Mouse (Mus musculus): ENCODE measurements around the gene Cdc37. TPM values are rescaled to one million over a fixed set of nuclear protein-coding genes. Genes with fewer than 3 reads are reported as not detected.

Cdc37 gene
- polyA plus RNA-seq, 1 experiment from 2014 or later = 351 TPM

DNA sequence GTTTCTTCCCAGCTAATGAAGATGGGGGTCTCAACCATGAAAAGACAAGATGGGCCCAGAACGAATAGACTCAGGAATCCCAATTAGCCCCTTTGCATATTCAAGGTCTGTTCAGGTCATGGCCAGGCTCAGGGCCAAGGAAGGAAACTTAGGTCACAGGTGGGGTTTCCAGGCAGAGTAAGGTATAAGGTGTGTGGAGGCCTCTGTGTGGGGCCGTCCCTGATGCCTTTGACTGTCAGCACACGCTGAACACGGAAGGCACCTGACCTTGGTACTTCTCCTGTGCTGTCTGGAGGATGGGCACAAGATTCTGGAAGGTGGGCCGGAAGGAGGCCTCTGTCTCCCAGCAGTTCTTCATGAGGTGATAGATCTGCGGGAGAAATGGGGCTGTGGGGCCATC lies 45.0 kb downstream of the Cdc37 start:
- H3K27me3 ChIP-seq = no peaks in the 10 kb centered on the region
- no peaks in the 10 kb centered on the region for H3K9me3 ChIP-seq (replicated peaks)
- WGBS = 83% methylated on average over 6 of the region's 6 CpGs
- H3K36me3 ChIP-seq = 0 out of 2 replicates have a peak, but pooled peaks cover 11% of the 10 kb centered on the region
- no peak overlapping the region for H3K4me3 ChIP-seq (replicated peaks)
- H3K4me2 ChIP-seq = no peak overlapping the region
- H3K27ac ChIP-seq = no peak overlapping the region
- H3K4me1 ChIP-seq = 0 out of 2 replicates have a peak, but pooled peaks cover 7% of the 10 kb centered on the region
- no peak overlapping the region for H3K9ac ChIP-seq
- ATAC-seq (replicated peaks; ENCODE audit: low FRiP score) = no peak

DNA sequence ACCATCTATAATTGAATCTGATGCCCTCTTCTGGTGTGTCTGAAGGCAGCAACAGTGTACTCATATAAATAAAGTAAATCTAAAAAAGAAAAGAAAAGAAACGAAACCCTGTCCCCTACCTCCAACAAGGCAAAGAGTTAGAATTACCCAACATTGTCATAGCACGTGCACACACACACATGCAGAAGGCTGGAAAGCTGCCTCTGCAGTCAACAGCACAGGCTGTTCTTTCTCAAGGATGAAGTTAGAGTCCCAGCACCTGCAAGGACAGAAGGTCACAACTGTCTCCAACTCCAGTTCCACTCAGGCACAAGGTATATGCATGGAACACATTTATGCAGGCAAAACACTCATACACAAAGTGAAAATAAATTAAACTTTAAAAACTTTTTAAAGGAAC lies 47.7 kb downstream of the Cdc37 start:
- no peaks in the 10 kb centered on the region for H3K9me3 ChIP-seq (replicated peaks)
- H3K36me3 ChIP-seq = 0 out of 2 replicates have a peak, but pooled peaks cover 8% of the 10 kb centered on the region
- no peak overlapping the region for H3K4me3 ChIP-seq (replicated peaks)
- no peaks in the 10 kb centered on the region for H3K27me3 ChIP-seq
- no peak overlapping the region for H3K4me2 ChIP-seq
- no peak overlapping the region for H3K27ac ChIP-seq
- no peak overlapping the region for H3K9ac ChIP-seq
- H3K4me1 ChIP-seq = 0 out of 2 replicates have a peak, but pooled peaks cover 5% of the 10 kb centered on the region
- 90% methylated on average over 2 of the region's 2 CpGs for WGBS
- ATAC-seq (replicated peaks; ENCODE audit: low FRiP score) = no peak

DNA sequence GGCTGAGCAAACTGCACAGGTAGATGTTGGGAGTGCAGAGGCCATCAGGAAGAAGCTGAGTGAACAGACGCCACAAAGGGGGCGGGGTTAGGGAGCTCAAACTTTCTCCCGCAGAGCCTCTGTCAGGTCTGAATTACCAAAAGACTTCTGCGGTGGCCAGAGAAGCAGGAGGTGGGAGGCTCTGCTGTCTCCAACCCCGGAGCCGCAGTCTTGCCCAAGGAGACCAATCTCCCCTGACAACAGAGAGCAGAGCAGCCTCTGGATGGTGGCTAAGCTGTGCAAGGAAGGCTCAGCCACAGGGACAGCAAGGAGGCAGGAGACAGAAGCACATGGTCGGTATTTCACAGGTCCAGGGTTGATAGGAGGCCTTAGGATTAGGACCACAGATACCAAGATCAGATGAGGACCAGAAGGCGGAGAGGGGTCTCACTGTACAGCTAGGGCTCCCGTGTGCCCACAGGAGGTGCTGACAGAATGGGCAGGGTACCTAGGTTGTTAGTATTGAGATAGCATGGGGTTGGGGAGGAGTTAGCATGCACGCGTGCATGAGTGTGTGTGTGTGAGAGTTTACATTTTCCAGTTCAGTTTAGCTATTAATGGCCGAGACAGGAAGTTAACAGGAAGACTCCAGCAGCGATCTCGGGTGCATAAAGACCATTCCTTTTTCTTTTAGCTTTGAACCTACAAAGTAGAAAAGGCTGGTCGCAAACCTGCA lies 49.2 kb downstream of the Cdc37 start:
- 0 out of 2 replicates have a peak, but pooled peaks cover 5% of the 10 kb centered on the region for H3K4me1 ChIP-seq
- no peak overlapping the region for H3K27ac ChIP-seq
- no peaks in the 10 kb centered on the region for H3K9me3 ChIP-seq (replicated peaks)
- no peak for ATAC-seq (replicated peaks; ENCODE audit: low FRiP score)
- no peaks in the 10 kb centered on the region for H3K27me3 ChIP-seq
- no peak overlapping the region for H3K4me3 ChIP-seq (replicated peaks)
- no peak overlapping the region for H3K9ac ChIP-seq
- H3K4me2 ChIP-seq = 0 out of 2 replicates have a peak overlapping the region, but pooled peaks have one; percentile 10
- H3K36me3 ChIP-seq = 0 out of 2 replicates have a peak, but pooled peaks cover 8% of the 10 kb centered on the region
- 51% methylated on average over 15 of the region's 15 CpGs for WGBS

DNA sequence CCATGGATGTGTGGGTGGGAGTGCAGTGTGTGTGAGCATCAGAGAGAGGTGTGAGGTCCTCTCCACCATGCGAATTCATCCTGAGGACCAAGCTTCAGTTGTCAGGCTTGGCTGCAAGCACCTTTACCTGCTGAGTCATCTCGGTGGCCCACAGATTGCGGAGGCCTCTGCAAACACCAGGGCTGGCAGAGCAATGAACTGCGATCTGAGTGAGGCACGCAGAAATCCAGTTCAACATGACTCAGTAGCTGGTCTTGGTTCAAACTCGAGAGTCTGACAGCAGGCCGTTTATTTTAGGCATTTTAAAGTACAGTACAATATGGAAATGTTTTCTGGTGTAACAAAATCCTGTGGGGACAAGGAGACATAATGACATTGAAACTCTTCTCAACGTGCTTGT lies 52.0 kb downstream of the Cdc37 start:
- Histone ChIP-seq H3K4me2 (no peak overlapping the region), H3K27ac (no peak overlapping the region), H3K27me3 (no peaks in the 10 kb centered on the region), H3K4me1 (no peaks in the 10 kb centered on the region), H3K4me3 (replicated peaks) (no peak overlapping the region), H3K9ac (no peak overlapping the region), H3K36me3 (0 out of 2 replicates have a peak, but pooled peaks cover 7% of the 10 kb centered on the region), H3K9me3 (replicated peaks) (no peaks in the 10 kb centered on the region)
- 78% methylated on average over 8 of the region's 8 CpGs for WGBS
- ATAC-seq (replicated peaks; ENCODE audit: low FRiP score) = no peak

DNA sequence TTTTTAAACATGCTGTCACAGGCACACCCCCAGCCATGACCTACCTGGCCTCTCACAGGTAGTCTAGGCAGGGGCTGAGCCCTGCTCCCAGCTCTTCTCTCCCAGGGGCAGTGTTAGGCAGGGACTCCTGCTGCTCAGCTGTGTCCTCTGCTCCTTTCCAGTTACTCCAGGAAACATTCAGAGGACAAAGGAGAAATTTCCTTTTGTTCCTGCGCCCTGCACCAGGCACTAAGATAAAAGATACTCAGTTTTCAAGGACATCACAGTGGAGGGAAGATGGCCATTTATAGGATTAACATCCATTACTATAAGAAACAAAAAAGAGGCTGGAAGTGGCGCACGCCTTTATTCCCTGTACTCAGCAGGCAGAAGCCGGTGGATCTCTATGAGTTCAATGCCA lies 53.8 kb downstream of the Cdc37 start:
- ATAC-seq (replicated peaks; ENCODE audit: low FRiP score) = no peak
- H3K27me3 ChIP-seq = no peaks in the 10 kb centered on the region
- H3K36me3 ChIP-seq = 0 out of 2 replicates have a peak, but pooled peaks cover 4% of the 10 kb centered on the region
- WGBS = 93% methylated on average over 4 of the region's 4 CpGs
- H3K27ac ChIP-seq = no peak overlapping the region
- H3K4me3 ChIP-seq (replicated peaks) = no peak overlapping the region
- no peaks in the 10 kb centered on the region for H3K9me3 ChIP-seq (replicated peaks)
- no peak overlapping the region for H3K4me2 ChIP-seq
- no peak overlapping the region for H3K9ac ChIP-seq
- H3K4me1 ChIP-seq = peaks cover 4% of the 10 kb centered on the region

DNA sequence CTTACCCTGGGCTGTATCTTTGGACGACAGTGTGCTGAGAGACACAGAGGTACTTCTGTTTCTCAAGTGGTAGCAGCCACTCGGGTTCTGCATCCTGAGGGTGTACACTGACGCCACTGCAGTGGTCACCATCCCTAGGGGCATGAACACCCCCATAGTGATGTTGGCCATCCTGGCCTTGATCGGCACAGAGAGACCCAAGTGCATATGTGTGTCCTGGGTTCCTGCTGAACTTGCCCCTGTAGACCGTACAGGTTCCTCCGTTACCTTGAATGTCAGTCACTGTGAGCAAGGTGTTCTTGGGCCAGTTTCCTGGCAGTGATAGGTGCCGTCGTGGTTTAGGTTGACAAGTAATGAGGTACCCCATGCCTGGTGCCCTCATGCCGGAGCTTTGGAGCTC lies 56.4 kb downstream of the Cdc37 start:
- H3K4me3 ChIP-seq (replicated peaks) = no peak overlapping the region
- no peak overlapping the region for H3K4me2 ChIP-seq
- H3K4me1 ChIP-seq = peaks cover 19% of the 10 kb centered on the region
- H3K9me3 ChIP-seq (replicated peaks) = no peaks in the 10 kb centered on the region
- whole genome bisulfite sequencing = 94% methylated on average over 9 of the region's 9 CpGs
- H3K9ac ChIP-seq = no peak overlapping the region
- no peak for ATAC-seq (replicated peaks; ENCODE audit: low FRiP score)
- H3K27me3 ChIP-seq = no peaks in the 10 kb centered on the region
- H3K36me3 ChIP-seq = peaks cover 23% of the 10 kb centered on the region
- H3K27ac ChIP-seq = no peak overlapping the region

DNA sequence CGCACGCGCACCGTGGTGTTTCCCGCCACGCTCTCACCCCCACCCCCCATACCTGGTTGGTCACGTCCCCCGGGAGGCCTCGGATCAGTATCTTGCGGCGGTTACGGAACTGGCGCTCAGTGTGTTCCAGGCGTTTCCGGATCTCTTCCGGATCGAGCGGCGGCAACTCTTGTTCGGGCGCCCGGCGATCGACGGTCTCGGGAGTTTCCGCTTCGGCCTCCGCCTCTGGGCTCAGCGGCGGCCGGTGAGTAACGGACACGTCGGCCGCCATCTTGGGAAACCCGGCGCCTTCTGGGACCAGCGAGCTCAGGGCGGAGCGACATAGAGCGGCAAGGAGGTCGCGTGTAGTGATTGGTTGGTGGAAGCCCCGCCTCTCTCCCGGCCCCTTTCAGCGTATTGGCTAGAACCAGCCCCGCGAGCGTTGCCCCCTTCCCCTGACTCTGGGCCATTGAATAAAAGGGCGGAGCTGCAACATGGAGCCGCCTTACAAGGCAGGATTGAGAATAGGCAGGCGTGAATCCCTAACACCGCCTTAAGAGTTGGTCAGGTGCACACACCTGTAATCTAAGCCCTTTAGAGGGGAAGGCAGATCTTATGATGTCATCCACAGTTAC lies 58.0 kb downstream of the Cdc37 start, which contains the start of the genes Gm38431 and Raver1:
TSS of gene Gm38431 (minus strand) at position 291 of the 614 bp plus-strand sequence.
TSS of gene Raver1 (minus strand) at position 302 of the 614 bp plus-strand sequence.
- under 1% methylated on average over 54 of the region's 54 CpGs for WGBS

DNA sequence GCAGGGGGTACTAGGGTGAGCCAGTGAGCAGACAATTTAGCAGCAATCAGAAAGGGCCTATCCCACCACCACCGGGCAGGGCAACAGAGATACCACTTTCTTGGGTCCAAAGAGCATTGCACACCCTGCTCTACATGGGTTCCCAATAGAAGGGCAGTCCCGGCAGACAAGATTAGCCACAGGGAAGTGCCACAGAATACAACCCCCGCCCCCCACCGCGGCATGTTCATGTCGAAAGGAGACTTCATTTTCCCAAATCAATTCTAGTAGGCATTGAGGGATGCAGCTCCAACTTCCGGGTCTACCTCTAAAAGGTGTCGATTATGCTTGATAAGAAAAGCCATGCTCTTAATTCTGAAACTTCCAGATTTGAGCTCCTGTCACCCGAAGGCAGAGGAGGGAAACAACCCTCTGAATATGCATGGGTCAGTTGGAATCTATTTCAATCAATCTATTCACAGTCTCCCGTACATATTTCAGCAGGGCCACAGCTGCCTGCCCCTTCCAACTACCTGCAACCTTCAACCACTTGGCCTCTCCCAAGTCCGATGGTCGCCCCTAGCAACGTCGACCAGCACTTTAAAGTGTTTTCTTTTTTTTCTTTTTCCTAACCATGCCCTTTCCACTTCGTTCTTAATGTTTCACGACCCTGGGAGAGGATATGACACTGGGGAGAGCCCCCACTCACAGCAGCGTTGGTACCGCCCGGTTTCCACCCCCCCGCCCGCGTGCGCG lies 58.6 kb downstream of the Cdc37 start:
- H3K4me2 ChIP-seq = peak overlapping the region; percentile 75
- peak overlapping the region; percentile 96 for H3K27ac ChIP-seq
- WGBS = 2% methylated on average over 24 of the region's 24 CpGs
- no peak; the same call in 1 of the 2 replicates for ATAC-seq (replicated peaks; ENCODE audit: low FRiP score)
- H3K9me3 ChIP-seq (replicated peaks) = no peaks in the 10 kb centered on the region
- peak overlapping the region; percentile 85 for H3K4me3 ChIP-seq (replicated peaks)
- H3K36me3 ChIP-seq = peaks cover 46% of the 10 kb centered on the region
- peak overlapping the region; percentile 82 for H3K9ac ChIP-seq
- peaks cover 19% of the 10 kb centered on the region for H3K4me1 ChIP-seq
- no peaks in the 10 kb centered on the region for H3K27me3 ChIP-seq

More for the DNA sequence above, 58.0 kb downstream of the Cdc37 start, which contains the start of the genes Gm38431 and Raver1:
- Histone ChIP-seq H3K4me3 (replicated peaks) (peak within 1 kb of the TSS; percentile 85), H3K27me3 (no peaks in the 10 kb centered on the region), H3K9me3 (replicated peaks) (no peaks in the 10 kb centered on the region), H3K9ac (peak within 1 kb of the TSS; percentile 82), H3K27ac (peak within 1 kb of the TSS; percentile 96), H3K36me3 (peaks cover 39% of the 10 kb centered on the region), H3K4me1 (peaks cover 19% of the 10 kb centered on the region), H3K4me2 (peak within 1 kb of the TSS; percentile 75)
- ATAC-seq (replicated peaks; ENCODE audit: low FRiP score) = peak; percentile 100

DNA sequence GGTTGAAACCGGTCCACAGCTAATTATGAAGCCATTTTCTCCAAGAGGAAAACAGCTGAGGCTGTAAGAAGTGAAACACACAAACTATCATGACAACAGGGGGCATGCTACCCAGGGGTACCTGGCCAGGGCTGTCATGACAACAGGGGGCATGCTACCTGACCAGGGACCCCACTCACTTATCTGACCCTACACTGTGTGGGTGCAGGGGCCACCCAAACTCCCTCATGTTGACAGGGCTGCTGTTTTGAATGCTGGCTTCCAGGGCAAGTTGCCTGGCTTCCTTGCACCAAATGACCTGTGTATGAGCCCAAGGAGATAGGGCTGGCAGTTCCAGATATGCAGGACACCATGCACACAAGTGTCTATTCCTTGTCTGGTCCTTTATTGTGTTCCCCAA lies 59.2 kb downstream of the Cdc37 start:
- Histone ChIP-seq H3K4me2 (peak overlapping the region; percentile 75), H3K9me3 (replicated peaks) (no peaks in the 10 kb centered on the region), H3K36me3 (peaks cover 52% of the 10 kb centered on the region), H3K9ac (peak overlapping the region; percentile 82), H3K4me3 (replicated peaks) (peak overlapping the region; percentile 85), H3K27me3 (no peaks in the 10 kb centered on the region), H3K27ac (no peak overlapping the region), H3K4me1 (peaks cover 19% of the 10 kb centered on the region)
- ATAC-seq (replicated peaks; ENCODE audit: low FRiP score) = no peak
- WGBS = 91% methylated on average over 1 of the region's 1 CpGs

DNA sequence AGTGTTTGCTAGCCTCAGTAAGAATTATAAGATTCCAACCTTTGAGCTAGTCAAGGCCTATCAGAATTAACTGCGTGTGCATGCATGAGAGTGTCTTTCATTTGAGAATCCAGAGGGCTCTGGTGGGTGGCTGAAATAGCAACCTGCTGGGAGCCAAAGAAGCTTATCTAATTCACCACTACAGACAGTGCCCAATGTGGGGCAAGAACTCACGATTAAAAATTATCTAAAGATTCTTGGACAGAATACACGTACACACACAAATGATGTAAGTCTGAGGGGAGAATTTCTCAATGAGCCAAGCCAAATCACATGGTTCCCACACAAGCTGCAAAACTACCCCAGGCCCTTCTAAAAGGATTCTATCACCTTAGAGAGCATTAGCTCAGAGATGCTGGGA lies 66.5 kb downstream of the Cdc37 start:
- WGBS = 89% methylated on average over 3 of the region's 3 CpGs
- H3K4me2 ChIP-seq = no peak overlapping the region
- no peak overlapping the region for H3K4me3 ChIP-seq (replicated peaks)
- H3K27me3 ChIP-seq = no peaks in the 10 kb centered on the region
- no peaks in the 10 kb centered on the region for H3K9me3 ChIP-seq (replicated peaks)
- H3K9ac ChIP-seq = no peak overlapping the region
- no peak for ATAC-seq (replicated peaks; ENCODE audit: low FRiP score)
- H3K27ac ChIP-seq = no peak overlapping the region
- H3K36me3 ChIP-seq = peaks cover 97% of the 10 kb centered on the region
- H3K4me1 ChIP-seq = no peaks in the 10 kb centered on the region

Data from kidney, embryonic 15.5 days (tissue).